6 mouse cellular contexts compared by ENCODE assay signal in genomic region chr12:112842128-112842527, GRCm38 (mm10). TPM values are rescaled to one million over a fixed set of nuclear protein-coding genes. Genes with fewer than 3 reads are reported as not detected.
"Had no signal": no experiment of that assay in that cellular context is flagged by ENCODE, and none has a peak within 500 bp of the region (broad histone marks: within the 10 kb centered on the region; RNA-seq: fewer than 3 reads in every experiment).

No protein-coding gene starts in this region.

RNA-seq across cellular contexts. Expression of gene Gpr132, which starts 25.9 kb away (rescaled TPM):
- total RNA-seq: layer of hippocampus, adult 18-20 months; layer of hippocampus, adult 2 months; layer of hippocampus, adult 8-10 months; layer of hippocampus, postnatal 10 days; layer of hippocampus, postnatal 14 days; layer of hippocampus, postnatal 36 days had no signal
